Mouse (Mus musculus) adrenal gland, postnatal 25 days (tissue): ENCODE results near the gene Gng12. TPM values are rescaled to one million over a fixed set of nuclear protein-coding genes. Genes with fewer than 3 reads are reported as not detected.

Experiments used
- DNase-seq: peaks from one replicate; pipeline ENCODE4 v3.0.0; 2021; ENCODE audit warnings: mixed read lengths
- total RNA-seq: library from RNA; stranded (reverse); gene quantifications from 2 replicates; pipeline ENCODE4 v1.2.3, GENCODE M21; 2021

Gene Gng12
- total RNA-seq, 1 experiment from 2014 or later: 91.5 TPM

DNA sequence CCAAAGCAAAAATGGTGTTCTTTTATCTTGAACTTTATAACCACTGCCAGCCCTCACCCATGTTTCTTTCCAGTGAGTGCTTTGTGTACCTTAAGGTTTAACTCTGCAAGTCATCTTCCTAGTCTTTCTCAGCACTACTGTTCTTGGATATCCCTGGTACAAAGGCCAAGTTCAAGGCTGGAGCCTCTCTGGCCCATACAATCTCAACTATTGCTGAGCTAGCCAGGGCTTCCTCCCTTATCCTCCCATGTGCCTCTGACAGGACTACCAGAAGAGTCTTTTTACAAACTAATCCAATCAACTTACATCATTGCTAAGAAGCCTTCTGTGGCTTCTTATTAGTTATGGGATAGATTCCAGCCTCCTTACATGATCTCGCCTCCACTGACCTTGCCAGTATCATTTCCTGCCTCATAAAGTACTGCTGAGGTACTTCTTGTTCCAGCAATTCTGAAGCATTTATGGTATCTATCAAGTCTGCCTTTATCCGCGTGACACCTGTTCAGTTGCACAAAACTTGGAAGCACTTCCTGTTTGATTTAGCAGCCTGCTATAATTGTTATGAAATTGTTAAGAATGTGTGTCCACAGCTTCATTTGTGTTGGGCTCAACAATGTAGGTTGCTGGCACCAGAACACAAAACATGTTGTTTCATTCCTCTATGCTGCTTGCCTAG lies 160.8 kb downstream of the Gng12 start:
- no peak for DNase-seq

DNA sequence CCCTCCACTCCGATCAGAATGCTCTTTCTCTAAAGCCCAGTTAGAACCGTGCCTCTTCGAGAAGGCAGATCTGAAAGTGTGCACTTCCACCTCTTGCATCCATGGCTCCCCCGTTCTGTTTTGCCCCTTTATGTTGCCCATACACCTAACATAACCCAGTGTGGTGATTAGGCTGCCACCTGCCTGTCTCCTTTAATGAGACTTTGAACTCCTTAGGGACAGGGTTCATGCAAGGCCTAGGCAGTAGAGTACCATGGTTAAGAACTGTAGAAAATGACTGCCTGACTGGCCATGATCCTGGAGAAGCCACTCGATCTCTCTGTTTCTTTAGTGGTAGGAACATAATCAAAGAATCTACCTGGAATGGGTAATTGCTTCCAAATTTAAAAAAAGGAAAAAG lies 161.4 kb downstream of the Gng12 start:
- DNase-seq: no peak

DNA sequence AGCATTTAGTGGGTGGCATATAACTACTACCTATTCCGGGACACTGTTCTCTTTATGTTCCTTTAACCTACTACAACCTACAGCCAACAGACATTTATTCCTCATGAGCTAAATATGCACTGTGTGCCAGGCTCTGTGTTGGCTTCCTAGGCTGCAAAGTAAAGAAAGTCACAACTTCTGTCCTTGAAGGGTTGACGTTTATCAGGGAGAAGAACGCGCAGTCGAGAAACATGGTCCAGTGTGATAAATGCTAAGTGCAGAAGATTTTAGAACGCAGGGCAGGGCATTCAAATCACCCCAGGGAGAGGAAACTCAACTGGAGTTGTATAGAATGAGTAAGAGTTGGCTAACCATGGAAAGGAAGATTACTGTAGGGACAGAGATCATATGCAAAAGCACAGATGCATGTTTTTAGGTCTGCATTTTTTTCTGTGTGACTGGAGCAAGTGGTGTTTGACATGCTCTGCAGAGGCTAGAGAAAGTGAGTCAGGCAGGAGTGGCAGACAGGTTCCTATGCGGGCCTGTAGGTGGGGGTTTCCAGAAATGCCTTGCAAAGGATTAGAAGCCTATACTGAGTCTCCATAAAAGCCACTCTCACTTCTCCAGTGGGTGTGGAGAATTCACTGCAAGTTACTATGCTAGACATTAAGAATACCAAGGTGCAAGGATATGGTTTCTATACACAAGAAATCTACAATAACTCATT lies 161.9 kb downstream of the Gng12 start:
- no peak for DNase-seq

DNA sequence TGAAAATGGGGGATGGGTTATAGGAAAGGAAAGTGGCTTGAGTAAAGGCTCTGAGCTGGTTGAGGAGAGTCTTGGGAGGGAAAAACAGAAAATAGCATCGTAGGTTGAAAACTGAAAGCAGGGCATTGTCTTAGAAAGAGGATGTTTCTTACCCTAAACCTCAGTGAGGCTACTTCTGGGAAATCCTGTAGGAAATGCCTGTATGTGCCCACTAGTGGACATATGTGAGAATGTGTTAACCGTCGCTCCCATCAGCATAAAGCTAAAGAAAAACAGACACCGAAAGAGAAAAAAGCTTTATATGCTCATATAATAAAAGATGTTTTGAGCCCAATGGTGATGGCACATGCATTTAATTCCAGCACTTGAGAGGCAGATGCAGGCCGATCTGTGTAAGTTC lies 163.9 kb downstream of the Gng12 start:
- no peak for DNase-seq

DNA sequence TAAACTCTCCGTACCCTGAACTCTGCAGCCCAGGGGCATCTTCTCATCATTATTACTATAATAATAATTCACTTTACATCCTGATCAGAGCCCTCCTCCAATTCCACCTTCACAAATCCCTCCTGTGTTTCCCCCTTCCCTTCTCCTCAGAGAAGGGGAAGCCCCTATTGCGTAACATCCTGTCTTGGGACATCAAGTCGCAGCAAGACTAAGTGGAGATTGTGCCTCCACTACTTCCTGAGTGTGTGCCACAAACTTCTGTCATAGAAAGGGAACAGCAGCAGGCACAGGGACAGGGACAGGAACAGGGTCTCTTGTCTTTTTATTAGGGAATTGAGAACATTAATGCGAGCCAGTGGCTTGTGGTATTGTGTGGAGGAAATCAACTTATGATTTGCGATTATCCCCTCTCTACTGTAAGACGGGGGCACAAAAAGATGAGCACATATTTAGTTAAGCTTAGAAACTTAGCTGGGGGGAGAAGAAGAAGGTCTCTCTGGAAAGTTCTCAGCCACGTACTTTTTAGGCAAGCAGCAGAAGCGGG lies 173.1 kb downstream of the Gng12 start:
- no peak for DNase-seq

DNA sequence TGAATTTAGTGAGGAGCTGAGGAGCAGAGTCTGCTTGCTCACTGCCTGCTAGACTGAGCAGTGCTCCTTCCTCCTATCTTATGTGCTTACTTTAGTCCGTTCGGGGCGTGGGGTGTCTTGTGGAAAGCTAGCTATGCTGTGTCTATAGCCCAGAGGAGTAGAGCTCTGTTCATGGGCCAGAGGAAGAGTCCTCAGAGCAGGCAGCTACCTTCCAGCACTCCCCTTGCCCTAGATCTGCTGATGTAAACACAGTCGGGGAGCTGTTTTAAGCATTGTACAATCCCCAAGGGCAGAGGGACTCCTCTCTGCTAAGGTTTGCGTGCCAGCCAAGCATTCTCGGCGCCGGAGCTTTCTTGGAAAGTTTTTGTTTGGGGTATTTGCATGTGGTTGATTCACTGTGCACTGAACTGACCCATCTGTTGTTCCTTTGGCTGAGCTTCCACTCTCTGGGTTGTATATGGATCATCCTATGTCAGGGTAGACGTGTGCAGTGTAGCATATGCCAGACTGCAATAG lies 173.7 kb downstream of the Gng12 start:
- no peak for DNase-seq

Other genes with a start within 250 kb of the Gng12 start
- gene Vmn1r35, start 210.5 kb upstream of the Gng12 start, total RNA-seq: not detected in 2 replicates
- gene Vmn1r36, start 177.2 kb upstream of the Gng12 start, total RNA-seq: not detected in 2 replicates
- gene Vmn1r37, start 167.0 kb upstream of the Gng12 start, total RNA-seq: not detected in 2 replicates
- not detected in 2 replicates for gene Vmn1r38, start 113.8 kb upstream of the Gng12 start, total RNA-seq
- gene Vmn1r39, start 85.8 kb upstream of the Gng12 start, total RNA-seq: not detected in 2 replicates
- 42.2 and 61.9 TPM in 2 replicates for gene Gadd45a, start 141.1 kb downstream of the Gng12 start, total RNA-seq